Mouse (Mus musculus) G1E (cell line): ENCODE data around the gene Mybph.

Source experiments
- CTCF ChIP-seq: IDR thresholded peaks from 2 replicates; pipeline ENCODE4 v1.5.1; 2012; ENCODE audit warnings: low read depth, low read length, inconsistent platforms, mixed read lengths
- GATA1 ChIP-seq: IDR thresholded peaks from 2 replicates; pipeline ENCODE4 v1.6.1; 2012; ENCODE audit warnings: borderline replicate concordance, low read length, inconsistent platforms, mixed read lengths
- POLR2AphosphoS5 ChIP-seq: IDR thresholded peaks from 2 replicates; pipeline ENCODE4 v1.6.1; 2012; ENCODE audit warnings: low read depth, low read length, inconsistent platforms; ENCODE audit not compliant: insufficient replicate concordance

- TF ChIP-seq CTCF (no peak), GATA1 (no peak), POLR2AphosphoS5 (no peak)
Measured at GRCm38 (mm10) chr1:134154121-134154520, 39.1 kb upstream of the Mybph start.
